Mouse (Mus musculus) bone marrow, adult 2 months (tissue): Measurements from ENCODE around the gene Rdh12.

Experiments used
- CTCF ChIP-seq: fragments of 200-500 bp; IDR thresholded peaks from 2 replicates; pipeline ENCODE4 v1.5.1; 2011; ENCODE audit warnings: low read length, control low read depth; ENCODE audit not compliant: control insufficient read depth, insufficient read depth
- POLR2A ChIP-seq: fragments of 200-500 bp; IDR thresholded peaks from 2 replicates; pipeline ENCODE4 v1.6.1; 2011; ENCODE audit warnings: low read depth, mild to moderate bottlenecking, control low read depth, low read length, borderline replicate concordance; ENCODE audit not compliant: control insufficient read depth

GRCm38 (mm10) chr12:79193441-79193840 lies 15.3 kb upstream of the Rdh12 start:
- TF ChIP-seq CTCF (peak; percentile 70), POLR2A (no peak)
